Mouse (Mus musculus) mature B cell (primary cell): ENCODE results near the gene Dynlrb1.

Source experiments
- in situ Hi-C: fragments of 300-500 bp; cut with MboI; formaldehyde crosslinking; loops from 2 replicates; pipeline ENCODE4 v1.14.3; 2019

The Dynlrb1 gene

DNA sequence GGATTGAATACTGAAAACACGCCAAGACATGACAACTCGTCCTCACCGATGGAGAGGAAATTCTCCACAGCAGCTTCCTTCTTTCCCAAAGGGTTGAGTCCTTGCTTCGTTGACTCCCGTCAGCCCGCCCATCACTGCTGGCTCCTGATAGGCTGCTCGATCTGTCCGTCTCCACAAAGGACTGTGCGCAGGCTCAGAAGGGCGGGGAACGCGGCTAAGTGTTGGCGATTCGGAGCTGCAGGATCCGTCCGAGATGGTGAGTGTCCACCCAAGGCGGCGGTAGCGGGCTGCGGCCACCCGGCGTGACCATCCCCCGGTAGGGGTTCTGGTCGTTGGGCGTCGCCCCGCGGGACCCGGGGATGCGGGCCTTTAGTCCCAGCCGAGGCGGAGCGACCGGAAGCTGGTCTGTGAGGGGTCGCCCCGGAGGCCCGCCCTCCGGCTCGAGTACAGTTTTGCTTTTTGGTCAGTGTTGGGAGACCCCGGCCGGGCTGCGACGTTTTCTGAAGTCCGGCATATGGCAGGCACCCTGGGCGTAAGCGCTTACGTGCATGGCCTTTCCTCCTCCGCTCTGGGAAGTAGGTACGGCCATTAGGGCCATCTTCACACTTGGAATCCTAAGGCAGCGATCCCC is at the start of gene Dynlrb1:
Dynlrb1 (plus strand) TSS at position 172 of the 631 bp plus-strand sequence.
- in situ Hi-C loops, result no loop called here

DNA sequence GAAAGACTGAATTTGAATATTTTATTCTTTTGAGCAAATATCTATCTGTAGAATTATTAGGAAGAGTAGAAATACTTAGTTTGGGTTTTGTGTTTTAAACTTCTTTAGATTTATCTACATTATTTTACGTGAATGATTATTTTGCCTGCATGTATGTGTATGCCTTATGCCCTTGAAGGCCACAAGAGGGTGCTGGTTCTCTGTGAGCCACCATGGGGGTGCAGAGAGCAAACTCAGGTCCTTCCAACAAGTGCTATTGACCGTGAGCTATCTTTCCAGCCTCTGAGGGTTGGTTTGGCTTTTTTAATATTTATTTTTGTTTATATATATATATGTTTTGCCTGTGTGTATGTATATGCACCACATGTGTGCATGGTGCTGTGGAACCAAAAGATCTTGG is 28.9 kb upstream of the Dynlrb1 start:
- in situ Hi-C loops, result no loop called here

- in situ Hi-C loops, result no loop called here
Measured at GRCm38 (mm10) chr2:155223145-155223544, 13.2 kb upstream of the Dynlrb1 start.

GRCm38 (mm10) chr2:155224721-155225120 is 11.6 kb upstream of the Dynlrb1 start:
- in situ Hi-C loops, result no loop called here

DNA sequence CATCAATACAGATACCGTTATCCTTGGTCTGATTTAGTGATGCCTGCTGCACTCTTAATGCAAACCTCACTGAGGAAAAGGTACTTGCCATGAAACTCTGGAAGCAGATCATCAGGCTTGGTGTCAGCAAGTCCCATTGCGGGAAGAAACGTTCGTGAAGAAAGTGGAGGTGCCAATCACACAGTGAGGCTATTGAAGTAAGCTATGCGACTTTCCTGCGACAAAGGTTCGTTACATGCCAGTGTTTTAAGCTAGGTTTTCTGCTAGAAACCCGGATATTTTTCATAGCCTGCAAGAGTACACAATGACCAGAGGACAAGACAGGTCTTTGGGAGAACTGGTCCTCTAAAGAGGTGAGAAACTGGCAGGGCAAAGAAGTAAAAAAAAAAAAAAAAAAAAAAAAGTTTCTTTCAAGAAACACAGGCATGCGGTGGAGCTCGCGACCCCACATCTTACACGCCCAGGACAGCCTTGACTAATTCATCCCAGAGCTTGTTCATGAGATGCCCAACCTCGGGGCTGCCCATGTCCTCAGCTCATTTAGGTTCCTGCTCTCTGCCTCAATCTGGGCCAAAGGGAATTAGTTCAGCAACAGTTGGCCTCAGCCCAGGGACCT is 479 bp upstream of the Dynlrb1 start:
- in situ Hi-C loops, result no loop called here

- in situ Hi-C loops, result no loop called here
Measured at GRCm38 (mm10) chr2:155237276-155237675, 943 bp downstream of the Dynlrb1 start.

GRCm38 (mm10) chr2:155240915-155241314 is 4.6 kb downstream of the Dynlrb1 start:
- in situ Hi-C loops, result no loop called here

GRCm38 (mm10) chr2:155242296-155242855 is 6.0 kb downstream of the Dynlrb1 start:
- in situ Hi-C loops, result no loop called here

- in situ Hi-C loops, result no loop called here
Measured at GRCm38 (mm10) chr2:155246231-155246630, 9.9 kb downstream of the Dynlrb1 start.

DNA sequence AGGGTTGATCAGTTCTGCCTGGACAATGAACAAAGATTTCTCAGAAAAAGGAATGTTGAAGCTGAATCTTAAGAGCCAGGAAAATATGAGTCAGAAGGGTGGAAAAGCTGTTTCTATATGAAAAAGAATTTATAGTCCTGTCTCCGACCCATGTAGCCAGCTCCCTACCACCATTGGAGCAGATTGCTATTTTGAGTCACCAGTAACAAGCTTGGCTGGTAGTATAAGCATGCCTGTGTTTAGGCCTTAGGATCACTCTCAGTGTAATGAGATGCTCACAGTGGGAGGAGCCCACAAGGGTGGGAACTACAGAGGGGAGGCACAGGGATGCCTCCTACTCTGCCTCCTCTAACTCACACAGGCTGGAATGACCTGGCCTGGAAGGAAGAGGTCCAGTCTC is 11.9 kb downstream of the Dynlrb1 start:
- in situ Hi-C loops, result no loop called here

DNA sequence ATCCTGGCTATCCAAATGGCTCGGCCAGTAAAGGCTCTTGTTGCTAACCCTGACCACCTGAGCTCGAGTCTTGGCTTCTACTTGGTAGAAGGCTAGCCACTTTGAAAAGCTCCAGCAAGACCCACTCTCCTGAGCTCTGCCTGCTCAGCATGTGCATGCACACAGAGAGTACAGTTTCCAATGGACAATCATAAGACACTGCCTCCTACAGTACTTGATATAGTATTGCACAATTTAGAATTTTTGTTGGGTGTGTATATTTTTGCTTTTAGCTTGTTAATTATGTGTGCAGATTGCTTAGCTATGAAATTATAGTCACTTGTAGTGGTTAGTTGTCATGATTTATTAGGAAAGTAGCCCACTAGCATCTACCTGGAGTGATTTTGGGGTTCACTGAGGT is 12.4 kb downstream of the Dynlrb1 start:
- in situ Hi-C loops, result no loop called here

- in situ Hi-C loops, result no loop called here
Measured at GRCm38 (mm10) chr2:155249588-155249987, 13.3 kb downstream of the Dynlrb1 start.

GRCm38 (mm10) chr2:155265526-155265925 is 29.2 kb downstream of the Dynlrb1 start:
- in situ Hi-C loops, result no loop called here

DNA sequence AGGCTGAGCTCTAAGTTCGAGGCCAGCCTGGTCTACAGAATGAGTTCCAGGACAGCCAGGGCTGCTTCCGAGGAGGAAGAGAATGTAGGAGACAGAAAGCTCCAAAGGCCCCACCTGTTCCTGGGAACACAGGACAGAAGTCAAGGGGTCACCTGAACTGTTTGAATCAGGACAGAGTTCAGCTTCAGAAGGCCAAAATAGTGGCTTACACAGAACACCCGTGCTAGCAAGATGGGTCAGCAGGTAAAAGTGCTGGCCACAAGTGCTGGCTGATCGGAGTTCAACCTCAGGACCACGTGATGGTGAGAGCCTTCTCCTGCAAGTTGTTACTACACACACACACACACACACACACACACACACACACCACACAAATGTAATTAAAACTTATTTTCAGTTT is 30.6 kb downstream of the Dynlrb1 start:
- in situ Hi-C loops, result no loop called here

DNA sequence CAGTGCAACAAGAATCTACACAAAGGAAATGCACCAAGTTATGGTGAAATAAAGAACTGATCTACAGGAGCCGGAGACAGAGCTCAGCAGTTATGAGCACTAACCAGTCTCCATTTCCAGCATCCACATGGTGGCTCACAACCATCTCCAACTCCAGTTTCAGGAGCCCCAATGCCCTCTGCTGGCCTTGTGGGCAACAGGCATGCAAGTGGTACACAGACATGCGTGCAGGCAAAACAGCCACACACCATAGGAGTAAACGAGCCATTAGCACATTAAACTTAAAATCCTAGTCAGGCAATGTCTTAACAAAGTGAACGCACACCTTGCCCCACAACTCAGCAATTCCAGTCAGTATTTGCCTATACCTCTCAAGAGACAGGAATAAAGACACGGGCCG is 35.6 kb downstream of the Dynlrb1 start:
- in situ Hi-C loops, result no loop called here

DNA sequence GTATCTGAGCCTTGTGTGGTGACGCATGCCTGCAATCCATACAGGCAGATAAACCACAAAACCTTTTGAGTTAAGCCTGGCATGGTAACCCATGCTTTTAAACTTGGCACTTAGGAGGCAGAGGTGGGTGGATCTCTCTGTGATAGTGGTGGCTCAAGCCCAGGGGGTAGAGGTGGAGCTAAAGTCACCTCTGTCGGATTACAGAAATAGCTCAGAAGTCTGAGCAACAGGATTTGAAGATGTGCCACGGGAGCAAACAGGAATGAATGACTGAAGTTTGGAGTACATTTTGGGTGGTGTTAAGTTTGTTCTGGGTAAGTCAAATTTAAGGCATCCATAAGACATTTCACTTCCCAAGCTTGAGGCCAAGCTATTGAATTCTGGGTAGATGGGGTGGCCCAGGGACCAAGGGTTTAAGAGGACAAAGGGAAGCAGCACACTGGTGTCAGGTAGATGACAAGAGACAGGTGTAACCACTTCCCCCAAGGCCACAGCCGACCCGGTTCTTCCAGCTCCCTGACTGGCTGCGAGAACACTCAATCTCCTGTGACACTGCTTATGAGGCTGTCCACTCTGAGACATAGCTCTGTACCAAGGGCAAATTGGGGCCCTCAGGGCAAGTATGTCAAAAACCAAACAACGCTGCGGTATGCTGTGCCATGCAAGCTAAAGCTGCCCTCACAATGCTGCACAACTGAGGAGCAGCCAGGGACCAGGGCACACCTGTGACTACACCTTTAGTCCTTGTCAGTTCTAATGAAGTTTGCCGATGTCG is 36.2 kb downstream of the Dynlrb1 start:
- in situ Hi-C loops, result no loop called here

GRCm38 (mm10) chr2:155273603-155274002 is 37.3 kb downstream of the Dynlrb1 start:
- in situ Hi-C loops, result no loop called here

- in situ Hi-C loops, result no loop called here
Measured at GRCm38 (mm10) chr2:155276195-155276594, 39.9 kb downstream of the Dynlrb1 start, which contains the start of gene Map1lc3a. Map1lc3a (plus strand) TSS chr2:155276297.

GRCm38 (mm10) chr2:155276621-155277175 is 40.4 kb downstream of the Dynlrb1 start:
- in situ Hi-C loops, result no loop called here

GRCm38 (mm10) chr2:155277721-155278120 is 41.4 kb downstream of the Dynlrb1 start:
- in situ Hi-C loops, result no loop called here

- in situ Hi-C loops, result no loop called here
Measured at GRCm38 (mm10) chr2:155278361-155278760, 42.0 kb downstream of the Dynlrb1 start.

DNA sequence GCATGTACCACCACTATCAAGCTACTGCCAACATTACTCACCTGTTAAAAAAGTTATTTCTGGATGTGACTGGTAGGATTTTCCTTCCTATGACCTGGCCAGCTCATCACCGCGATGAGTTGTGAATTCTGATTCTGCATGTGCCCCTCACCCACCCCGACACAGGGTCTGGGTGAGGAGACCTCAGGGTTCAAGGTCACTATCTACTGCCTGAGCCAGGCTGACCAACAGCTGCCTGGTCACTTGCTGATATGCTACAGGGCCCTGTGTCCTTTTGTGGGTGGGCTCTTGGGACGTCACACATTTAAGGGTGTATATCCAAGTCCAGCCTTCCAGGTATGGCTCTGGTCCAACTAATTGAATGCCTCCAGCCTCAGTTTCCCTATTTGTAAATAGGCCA is 42.8 kb downstream of the Dynlrb1 start:
- in situ Hi-C loops, result no loop called here
